Mouse (Mus musculus) c-Kit-positive CD71-positive TER-119-negative erythroid progenitor cells, embryonic 14.5 days (primary cell): Measurements from ENCODE around the gene Cdkal1.

Experiments used
- DNase-seq: peaks from one replicate; pipeline ENCODE4 v3.0.0-alpha.2; 2013; ENCODE audit warnings: low read depth

Cdkal1 gene

DNA sequence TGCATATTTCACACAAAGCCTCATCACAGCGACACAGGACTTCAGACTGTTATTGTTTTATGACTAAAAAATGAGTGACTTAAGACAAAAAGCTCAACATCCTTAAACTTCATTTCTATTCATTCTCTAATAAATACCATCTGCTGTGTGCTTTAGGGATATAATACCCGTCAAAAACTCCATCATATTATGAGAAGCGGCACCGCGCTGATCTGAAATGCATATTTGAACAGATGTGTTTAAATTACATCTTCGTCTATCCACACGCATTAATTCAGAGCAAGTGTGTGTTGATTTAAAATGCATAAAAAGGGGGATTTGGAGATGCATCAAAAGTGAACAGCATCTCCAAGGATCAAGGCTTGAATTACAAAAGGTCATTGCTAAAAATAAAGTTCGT is 365.1 kb downstream of the Cdkal1 start:
- no peak for DNase-seq

DNA sequence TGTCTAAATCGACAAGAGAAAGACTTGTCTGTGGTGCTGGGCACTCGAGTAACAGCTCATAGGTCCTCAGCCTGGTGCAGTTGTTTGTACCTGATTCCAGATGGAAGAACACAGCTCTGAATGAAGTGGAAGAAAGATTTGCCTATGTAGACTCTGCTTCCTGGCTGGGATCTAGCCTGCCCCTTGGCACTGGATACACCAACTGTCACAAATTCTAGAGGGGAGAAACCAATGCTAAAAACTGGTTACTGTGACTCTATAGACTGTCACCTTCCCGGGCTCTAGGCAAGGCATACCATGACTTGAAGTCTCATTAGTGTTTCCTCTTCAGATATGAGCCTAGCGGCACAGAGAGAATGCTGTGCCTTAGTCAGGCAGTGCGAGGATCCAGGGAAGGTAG is 366.0 kb downstream of the Cdkal1 start:
- DNase-seq: no peak

GRCm38 (mm10) chr13:29486709-29487108 is 368.8 kb downstream of the Cdkal1 start:
- no peak for DNase-seq

DNA sequence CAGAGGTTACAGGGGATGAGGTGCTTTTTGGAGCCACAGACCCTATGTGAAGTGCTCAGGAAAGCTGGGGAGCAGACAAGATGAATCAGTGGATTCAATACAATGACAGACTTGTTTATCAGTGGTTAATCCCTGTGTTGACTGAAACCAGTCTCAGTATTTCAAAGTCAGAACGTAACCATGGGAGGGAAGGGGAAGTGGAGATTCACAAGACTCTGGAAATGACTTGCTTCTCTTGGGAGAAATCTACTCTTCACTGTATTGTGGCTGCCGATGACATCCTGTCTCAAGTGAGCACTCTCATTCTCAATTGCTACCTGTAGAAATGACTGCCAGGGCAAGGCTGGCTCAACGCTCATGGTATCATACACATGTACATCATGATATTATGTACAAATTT is 371.5 kb downstream of the Cdkal1 start:
- DNase-seq: no peak

DNA sequence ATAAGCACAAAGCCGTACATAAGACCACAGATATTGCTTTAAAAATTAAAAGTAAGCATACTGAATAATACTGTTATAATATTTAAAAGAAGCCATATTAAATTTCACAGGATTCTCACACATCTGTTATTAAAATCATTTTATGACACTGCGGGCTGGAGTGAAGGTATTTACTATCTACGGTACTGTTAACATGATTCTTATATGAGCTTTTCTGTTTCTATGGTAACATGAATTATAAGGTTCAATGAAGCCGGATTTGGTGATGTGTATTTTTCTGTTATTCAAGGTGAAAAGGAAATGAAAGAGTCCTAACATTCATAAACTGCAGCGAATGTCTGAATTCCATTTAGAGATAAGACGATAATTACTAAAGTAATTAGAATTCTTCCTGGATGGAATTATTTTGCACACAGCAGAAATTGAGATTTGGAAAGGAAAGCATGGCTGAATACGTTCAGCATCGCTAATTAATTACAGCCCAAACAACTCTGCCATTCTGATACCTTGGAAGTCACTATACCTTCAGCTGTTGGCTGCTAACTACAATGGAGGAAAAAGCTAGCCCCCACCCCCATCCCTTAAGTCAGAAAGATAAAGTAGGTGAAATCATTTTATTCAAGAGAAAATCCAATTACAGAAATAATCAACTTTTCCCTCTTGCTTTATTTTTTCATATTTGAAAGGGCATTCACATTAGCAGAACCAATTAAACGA is 373.2 kb downstream of the Cdkal1 start:
- no peak for DNase-seq

- DNase-seq: no peak
Measured at GRCm38 (mm10) chr13:29476421-29476820, 379.1 kb downstream of the Cdkal1 start.

- no peak for DNase-seq
Measured at GRCm38 (mm10) chr13:29474301-29474700, 381.2 kb downstream of the Cdkal1 start.

GRCm38 (mm10) chr13:29473779-29474178 is 381.7 kb downstream of the Cdkal1 start:
- no peak for DNase-seq

DNA sequence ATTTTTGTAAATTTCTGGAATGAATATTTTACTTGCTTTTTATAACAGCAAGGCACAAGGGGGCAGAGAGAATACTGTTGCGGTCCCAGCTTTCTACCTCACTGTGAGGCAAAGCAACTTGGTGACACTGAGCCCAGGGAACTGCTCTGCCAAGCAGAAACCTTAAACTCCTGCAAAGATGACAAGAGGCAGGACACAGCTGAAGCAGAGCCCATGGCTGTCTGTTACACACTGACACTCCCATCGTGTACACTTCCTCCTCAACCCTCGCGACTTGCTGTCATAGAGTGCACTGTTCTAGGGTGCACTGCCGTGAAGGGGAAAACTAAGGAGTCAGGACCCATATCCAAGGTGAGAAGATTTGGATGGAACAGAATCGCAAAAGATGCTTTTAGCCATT is 393.2 kb downstream of the Cdkal1 start:
- DNase-seq: no peak

- DNase-seq: no peak
Measured at GRCm38 (mm10) chr13:29460741-29461140, 394.7 kb downstream of the Cdkal1 start.

- peak; percentile 8 for DNase-seq
Measured at GRCm38 (mm10) chr13:29458385-29458784, 397.1 kb downstream of the Cdkal1 start.

DNA sequence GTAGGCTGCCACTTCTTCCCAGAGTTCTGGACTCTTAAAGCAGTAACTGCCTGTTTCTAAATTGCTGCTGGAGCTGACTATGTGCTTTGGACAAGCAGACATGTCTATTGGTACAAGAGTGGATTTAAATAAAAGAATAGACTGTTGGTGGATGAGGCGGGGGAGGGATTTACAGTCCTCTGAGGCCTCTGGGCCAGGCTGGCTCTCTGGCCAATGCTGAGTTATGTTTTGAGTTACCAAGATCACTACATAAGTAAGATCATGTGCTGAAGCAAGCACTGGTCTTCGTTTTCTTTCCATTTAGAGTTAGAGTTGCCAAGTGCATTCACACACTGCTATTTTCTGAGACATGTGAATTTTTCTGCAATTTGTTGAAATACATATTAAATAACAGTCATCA is 418.4 kb downstream of the Cdkal1 start:
- no peak for DNase-seq

DNA sequence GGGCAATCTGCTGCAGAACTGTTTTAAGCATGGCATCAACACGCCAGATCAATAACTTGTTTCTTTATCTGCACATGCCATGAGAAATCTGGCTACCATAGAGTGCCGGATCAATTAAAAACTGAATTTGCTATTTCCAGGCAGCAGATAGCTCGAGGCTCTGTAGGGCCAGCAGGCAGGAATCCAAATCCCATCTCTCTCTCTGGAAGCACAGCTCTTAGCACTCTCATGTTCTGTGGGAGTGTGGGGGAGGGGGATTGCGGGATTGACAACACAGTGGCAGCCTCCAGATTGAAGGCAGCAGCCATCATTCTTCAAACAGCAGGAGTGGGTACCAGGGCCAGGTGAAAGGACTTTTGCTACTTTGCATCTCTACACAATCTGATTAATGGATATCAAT is 420.7 kb downstream of the Cdkal1 start:
- DNase-seq: no peak

- DNase-seq: no peak
Measured at GRCm38 (mm10) chr13:29430919-29431318, 424.6 kb downstream of the Cdkal1 start.

DNA sequence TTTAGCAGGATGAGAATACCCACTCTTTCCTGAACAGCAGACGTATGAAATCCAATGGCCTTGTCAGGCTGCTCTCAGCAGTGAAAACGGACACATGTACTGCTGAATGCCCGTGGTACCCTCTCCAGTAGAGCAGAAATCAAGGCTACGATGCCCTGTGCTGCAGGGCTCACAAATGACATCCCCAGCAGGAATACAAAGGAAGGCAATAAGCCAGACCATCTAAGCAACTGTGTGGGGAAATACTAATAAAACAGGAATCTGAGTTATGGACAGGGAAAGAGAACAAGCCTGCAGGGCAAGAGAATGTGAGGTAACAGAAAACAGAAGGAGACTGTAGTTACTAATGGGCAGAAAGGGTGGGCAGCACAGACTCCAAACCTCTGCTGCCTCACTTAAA is 425.6 kb downstream of the Cdkal1 start:
- DNase-seq: no peak

- no peak for DNase-seq
Measured at GRCm38 (mm10) chr13:29429196-29429595, 426.3 kb downstream of the Cdkal1 start.

DNA sequence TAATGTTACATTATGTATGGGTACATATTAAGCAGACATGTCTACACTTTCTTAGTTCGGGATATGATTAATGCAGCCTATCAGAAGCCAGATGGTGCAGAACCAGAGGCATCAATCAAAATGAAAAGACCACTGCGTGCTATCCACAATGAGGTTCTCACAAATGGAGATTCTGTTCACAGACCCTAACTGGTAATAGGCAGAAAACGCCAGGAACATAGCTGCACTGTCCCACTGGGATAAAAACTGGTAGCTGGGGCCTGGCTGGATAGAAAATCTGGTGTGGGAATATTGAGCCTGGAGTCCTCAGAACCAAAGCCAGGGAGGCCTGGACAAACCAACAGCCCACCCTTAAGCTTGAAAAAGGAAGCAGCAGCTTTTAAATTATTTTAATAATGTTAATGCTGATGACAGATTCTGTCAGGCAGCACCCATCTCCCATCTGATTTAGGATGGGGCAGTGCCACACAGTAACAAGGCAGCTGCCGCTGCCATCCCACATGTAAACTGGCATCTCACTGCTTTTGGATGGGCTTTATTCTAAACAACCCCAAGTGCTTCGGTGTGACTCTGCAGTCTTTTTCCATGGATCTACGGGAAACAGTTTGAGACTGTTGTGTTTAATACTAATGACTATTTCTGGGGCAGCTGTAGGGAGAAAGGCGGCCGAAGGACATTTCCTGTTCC is 438.9 kb downstream of the Cdkal1 start:
- DNase-seq: no peak

DNA sequence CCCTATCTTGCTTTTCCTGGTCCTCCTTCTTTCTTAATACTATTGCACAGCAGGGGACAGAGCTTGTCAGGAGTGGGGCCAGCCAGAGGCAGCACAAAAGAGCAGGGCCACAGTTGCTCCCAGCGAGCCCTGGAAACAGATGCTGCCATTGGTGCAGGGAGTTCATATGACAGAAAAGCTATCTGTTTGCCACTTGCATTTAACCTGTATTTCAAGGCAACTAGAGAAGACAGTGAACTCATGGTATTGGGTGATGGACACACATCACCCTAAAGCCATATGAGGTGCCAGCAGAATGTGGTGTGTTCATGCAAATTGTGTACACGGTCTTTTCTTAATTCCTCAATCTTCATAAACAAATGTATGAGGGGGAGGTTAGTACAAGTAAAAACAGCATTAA is 439.5 kb downstream of the Cdkal1 start:
- no peak for DNase-seq

- no peak for DNase-seq
Measured at GRCm38 (mm10) chr13:29414878-29415277, 440.6 kb downstream of the Cdkal1 start.

DNA sequence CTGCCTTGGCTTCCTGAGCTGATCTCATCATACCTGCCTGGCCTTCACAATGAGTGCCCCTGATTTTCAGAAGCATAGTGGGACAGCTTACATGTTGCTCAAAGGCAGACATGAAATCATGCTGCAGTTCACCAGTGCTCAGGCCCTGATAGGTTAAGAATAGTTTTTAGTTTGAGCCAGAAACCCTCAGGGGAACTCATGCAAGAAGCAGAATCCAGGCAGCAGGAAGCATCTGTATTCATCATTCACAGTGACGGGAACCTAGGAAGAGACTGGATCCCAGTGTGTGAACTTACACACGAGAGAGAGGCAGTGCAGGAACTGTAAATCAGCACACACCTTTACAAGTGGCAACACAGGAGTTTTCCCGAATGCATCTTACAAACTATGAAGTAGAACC is 441.0 kb downstream of the Cdkal1 start:
- no peak for DNase-seq

DNA sequence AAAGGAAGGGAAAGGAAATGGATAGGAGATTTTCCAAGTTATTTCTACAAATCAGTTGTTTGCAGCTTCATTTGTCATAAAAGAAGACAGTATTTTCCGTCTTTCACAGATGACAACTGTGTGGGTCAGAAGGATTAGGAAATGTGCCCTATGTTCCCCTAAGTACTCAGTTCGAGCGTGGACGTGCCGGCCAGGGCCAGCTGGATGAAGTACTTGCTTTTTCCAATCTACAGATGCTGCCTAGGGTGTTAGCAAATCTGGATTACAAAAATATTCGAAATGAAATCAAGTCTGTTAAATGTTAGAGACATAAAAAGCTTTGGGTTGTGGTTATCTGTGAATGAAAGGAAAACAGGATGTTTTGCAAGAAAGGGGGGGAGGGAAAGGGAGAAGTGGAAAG is 444.3 kb downstream of the Cdkal1 start:
- DNase-seq: no peak

- no peak for DNase-seq
Measured at GRCm38 (mm10) chr13:29407619-29408018, 447.9 kb downstream of the Cdkal1 start.

DNA sequence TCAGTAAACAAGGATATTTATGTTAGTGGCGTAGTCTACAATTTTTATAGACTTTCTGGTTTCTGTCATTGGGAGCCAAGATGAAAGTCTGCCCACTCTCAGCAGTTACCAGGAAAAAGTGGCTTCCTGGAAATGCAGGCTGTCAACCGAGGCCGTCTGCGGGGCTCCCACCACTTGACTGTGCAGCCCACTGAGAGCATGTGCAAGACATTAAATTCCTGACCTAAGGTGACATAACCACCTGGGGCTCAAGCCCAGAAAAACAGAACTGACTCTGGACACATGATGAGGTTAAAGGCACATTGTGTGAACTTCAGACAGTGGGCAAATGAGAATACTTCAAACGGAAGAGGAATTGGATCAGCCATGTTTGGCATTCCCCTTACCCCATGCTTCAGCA is 450.2 kb downstream of the Cdkal1 start:
- no peak for DNase-seq

DNA sequence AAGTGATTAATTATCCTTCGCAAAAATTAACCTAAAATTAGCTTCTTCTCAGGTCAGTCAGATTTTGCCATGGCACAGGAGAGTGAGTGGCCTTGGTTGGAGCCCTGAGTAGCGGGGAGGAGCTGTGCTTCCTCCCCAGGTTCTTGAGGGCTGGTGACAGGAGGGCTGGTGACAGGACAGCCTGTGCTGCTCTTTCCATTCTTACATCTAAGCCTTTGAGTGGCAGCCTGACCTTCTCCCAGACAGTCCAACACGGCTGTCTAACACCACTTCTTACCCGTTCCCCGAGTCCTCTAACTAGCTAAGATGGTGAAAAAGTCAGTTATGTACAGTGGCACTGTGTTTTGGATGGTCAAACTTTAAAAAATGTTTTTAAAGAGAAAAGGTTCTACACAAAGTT is 452.3 kb downstream of the Cdkal1 start:
- DNase-seq: no peak
